Mouse (Mus musculus) hindbrain, embryonic 10.5 days (tissue): ENCODE measurements around the gene Cdca3. TPM values are rescaled to one million over a fixed set of nuclear protein-coding genes. Genes with fewer than 3 reads are reported as not detected.
"Not testable (repeated sequence)": the region's sequence is repeated elsewhere in the genome, so short reads cannot be mapped to it uniquely, and the experiment has no call there.

Experiments used
- DNase-seq: peaks from one replicate; pipeline ENCODE4 v3.0.0-alpha.2; 2017; ENCODE audit warnings: low spot score
- H3K27ac ChIP-seq: fragments of 300-500 bp; sonication (generic); 2 replicates; pipeline ENCODE4 v1.5.1; 2016; ENCODE audit warnings: mild to moderate bottlenecking, moderate library complexity
- H3K27me3 ChIP-seq: fragments of 300-500 bp; sonication (generic); 2 replicates; pipeline ENCODE4 v1.6.1; 2016; ENCODE audit warnings: mild to moderate bottlenecking; ENCODE audit not compliant: poor library complexity, insufficient read depth, severe bottlenecking
- H3K36me3 ChIP-seq: fragments of 300-500 bp; sonication (generic); 2 replicates; pipeline ENCODE4 v1.6.1; 2016; ENCODE audit warnings: mild to moderate bottlenecking, moderate library complexity
- H3K4me1 ChIP-seq: fragments of 300-500 bp; sonication (generic); replicated peaks from 2 replicates; pipeline ENCODE4 v1.6.1; 2016; ENCODE audit warnings: mild to moderate bottlenecking
- H3K4me3 ChIP-seq: fragments of 300-500 bp; sonication (generic); 2 replicates; pipeline ENCODE4 v1.5.1; 2016; ENCODE audit warnings: mild to moderate bottlenecking, moderate library complexity
- H3K9me3 ChIP-seq: fragments of 300-500 bp; sonication (generic); 2 replicates; pipeline ENCODE4 v1.6.1; 2016; ENCODE audit warnings: mild to moderate bottlenecking, moderate library complexity
- WGBS: fragments of 180-500 bp; shearing (Covaris S2); methylation state at CpG from one replicate; pipeline ENCODE4 v1.1.7; 2016; 5-methylcytosine and 5-hydroxymethylcytosine counted together
- polyA plus RNA-seq: library from polyadenylated mRNA; unstranded; fragments of >200 nt; fragmentation: Nextera tagmentation; extraction: Ambion mirVana; gene quantifications from 2 replicates; pipeline ENCODE4 v1.2.1, GENCODE M21; 2016

Gene Cdca3
- 232 and 255 TPM in 2 replicates for polyA plus RNA-seq

DNA sequence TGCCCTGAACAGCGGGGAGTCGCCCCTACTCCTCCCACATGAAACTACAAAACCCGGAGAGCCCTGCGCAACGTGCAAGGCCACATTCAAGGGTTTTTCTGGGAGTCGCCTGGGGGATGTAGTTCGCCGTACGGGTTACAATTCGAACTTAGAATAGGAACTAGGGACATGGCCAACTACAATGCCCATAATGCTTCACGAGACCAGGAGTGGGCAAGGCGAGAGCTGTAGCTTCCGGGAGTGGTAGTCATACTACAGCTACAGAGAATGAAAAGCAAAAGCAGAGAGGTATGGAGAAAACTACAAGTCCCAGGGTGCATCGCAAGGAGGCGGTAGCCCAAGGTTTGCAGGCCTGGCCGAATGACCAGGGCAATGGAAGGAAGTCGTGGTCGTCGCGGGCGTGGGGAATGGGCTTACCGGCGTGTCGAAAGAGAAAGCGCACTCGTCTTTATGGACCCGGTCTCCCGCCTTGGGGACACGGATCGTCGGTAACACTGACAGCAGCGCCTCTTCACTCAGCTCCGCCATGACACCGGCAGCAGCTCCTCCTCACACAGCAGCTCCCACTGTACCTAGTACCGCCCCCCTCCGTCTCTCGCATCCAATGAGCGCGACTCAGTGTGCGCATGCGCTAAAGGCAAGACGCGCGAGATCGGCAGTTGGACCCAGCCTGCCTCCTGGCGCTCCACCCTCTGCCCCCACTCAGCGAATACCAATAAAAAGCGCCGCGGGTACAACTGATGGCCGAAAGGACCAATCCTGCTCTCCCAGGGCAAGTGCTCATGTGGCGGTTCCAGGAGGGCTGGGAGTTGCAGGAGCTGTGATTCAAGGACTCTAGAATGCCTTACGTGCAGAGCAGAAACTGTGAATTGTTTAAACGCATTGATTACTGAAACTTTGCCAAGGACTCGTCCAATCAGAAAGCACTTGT lies at the start of gene Cdca3, which contains the start of gene Usp5:
Gene Cdca3 (plus strand): TSS at position 680 of the 931 bp plus-strand sequence.
Gene Usp5 (minus strand): TSS at position 617 of the 931 bp plus-strand sequence.
- Histone ChIP-seq H3K4me1 (peaks cover 39% of the 10 kb centered on the region), H3K36me3 (peaks cover 63% of the 10 kb centered on the region), H3K9me3 (no peaks in the 10 kb centered on the region), H3K27ac (peak within 1 kb of the TSS; percentile 92), H3K27me3 (no peaks in the 10 kb centered on the region), H3K4me3 (peak within 1 kb of the TSS; percentile 71)
- WGBS: under 1% methylated on average over 55 of the region's 55 CpGs
- DNase-seq: peak; percentile 100

DNA sequence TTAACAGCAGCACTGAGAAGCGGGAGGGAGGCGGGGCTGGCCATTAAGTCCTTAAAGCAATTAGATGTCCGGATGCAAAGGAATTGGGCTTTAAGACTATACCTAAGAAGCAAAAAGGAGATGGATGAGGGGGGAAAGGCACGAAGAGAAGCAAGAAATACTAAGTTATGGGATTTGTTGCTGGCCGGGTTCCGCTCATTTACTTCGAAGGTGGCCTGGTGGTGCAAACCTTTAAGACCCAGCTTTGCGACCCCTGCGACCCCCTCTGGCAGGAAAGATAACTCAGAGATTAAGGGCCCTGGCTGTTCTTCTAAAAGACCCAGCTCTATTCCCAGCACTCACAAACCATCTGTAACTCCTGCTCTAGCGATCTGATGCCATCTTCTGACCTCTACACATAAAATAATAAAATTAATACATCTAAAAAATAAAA lies 49.3 kb upstream of the Cdca3 start:
- no peaks in the 10 kb centered on the region for H3K36me3 ChIP-seq

DNA sequence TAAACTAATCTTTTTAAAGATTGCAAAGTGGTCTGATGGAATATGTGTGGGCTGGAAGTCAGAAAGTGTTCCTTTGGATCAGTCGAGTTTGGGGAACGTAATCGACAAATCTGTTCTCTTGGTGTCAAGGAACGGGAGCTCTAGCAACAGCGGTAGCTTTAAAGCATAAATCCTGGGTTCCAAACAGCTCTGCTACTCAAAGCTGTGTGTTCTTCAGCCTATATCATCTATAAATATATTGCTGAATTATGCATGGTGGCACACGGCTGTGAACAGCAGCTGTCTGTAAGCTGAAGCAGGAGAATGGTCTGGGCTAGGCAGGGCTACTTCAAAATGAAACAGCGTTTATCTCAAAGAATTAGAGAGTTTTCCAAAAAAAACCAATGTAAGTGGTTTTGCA lies 48.4 kb upstream of the Cdca3 start:
- Histone ChIP-seq H3K9me3 (no peaks in the 10 kb centered on the region), H3K27ac (no peak overlapping the region), H3K27me3 (peaks cover 34% of the 10 kb centered on the region), H3K36me3 (no peaks in the 10 kb centered on the region), H3K4me3 (no peak overlapping the region), H3K4me1 (peaks cover 29% of the 10 kb centered on the region)
- DNase-seq: no peak
- WGBS: 88% methylated on average over 7 of the region's 7 CpGs

More for the DNA sequence above, 49.3 kb upstream of the Cdca3 start:
- Histone ChIP-seq H3K27me3 (peaks cover 34% of the 10 kb centered on the region), H3K9me3 (no peaks in the 10 kb centered on the region), H3K27ac (peak overlapping the region; percentile 60), H3K4me1 (peaks cover 29% of the 10 kb centered on the region), H3K4me3 (peak overlapping the region; percentile 53)
- no peak for DNase-seq
- 3% methylated on average over 10 of the region's 10 CpGs for WGBS

DNA sequence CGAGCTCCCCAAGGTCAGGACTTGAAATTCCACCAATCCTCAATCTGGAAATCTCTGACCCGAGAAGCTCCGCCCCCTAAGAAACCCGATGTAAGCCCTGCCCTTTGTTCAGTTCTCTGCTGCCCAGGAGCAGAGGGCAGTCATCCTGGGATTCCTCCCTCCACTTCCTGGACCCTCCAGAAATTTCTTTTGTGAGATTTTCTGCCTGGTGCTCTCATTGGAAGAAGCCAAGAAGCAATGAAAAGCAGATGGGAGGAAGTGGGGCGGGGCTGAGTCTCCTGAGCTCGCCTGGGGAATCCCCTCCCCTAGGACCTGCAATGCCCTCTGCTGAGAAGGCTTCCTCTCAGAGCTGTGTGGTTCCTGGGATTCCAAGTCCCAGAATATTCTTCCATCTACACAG lies 46.9 kb upstream of the Cdca3 start:
- Histone ChIP-seq H3K4me1 (peaks cover 29% of the 10 kb centered on the region), H3K4me3 (peak overlapping the region; percentile 31), H3K27ac (peak overlapping the region; percentile 73), H3K36me3 (no peaks in the 10 kb centered on the region), H3K9me3 (no peaks in the 10 kb centered on the region), H3K27me3 (peaks cover 28% of the 10 kb centered on the region)
- 20% methylated on average over 6 of the region's 6 CpGs for WGBS
- peak; percentile 45 for DNase-seq

DNA sequence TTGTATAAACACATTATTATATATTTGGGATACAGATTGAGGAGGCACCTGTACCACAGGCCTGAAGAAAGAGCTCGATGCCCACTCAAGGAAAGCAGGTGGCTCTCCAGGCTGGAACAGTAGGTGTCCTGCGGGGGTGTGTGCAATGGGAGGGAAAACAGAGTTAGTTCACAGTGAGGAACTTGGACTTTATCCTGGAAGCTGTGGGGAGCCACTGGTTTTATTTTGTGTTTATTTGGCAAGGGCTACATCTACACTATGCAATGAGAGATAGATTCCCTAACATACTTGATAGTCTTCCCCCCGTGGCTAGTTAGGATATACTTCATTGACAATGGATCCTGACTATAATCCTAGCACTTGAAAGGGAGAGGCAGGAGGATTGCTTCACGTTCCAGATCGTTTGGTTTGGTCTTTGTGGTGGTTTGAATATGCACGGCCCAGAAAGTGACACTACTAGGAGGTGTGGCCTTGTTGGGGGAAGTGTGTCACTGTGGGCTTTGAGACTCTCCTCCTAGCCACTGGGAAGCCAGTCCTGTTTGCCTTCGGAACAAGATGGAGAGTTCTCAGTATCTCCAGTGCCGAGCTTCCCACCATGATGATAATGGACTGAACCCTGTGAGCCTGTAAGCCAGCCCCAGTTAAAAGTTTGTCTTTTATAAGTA lies 42.5 kb upstream of the Cdca3 start:
- no peaks in the 10 kb centered on the region for H3K9me3 ChIP-seq
- no peak for DNase-seq

DNA sequence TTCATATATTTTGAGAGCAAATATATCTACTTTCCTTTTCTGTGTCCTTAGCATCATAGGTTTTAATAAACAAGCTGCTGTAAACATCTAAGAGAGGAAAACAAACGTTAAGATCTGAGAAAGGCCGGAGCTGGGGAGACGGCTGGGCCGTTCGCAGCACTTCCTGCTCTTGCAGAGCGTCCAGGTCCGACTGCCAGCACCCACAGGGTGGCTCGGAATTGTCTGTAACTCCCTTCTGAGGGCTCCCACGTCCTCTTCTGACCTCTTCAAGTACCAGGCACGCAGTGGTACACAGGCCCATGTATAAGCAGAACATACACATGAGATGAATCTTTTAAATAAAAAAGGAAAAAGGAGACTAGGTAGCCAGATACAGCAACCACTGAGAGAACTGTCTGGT lies 41.6 kb upstream of the Cdca3 start:
- no peaks in the 10 kb centered on the region for H3K27me3 ChIP-seq
- 77% methylated on average over 10 of the region's 10 CpGs for WGBS
- no peak for DNase-seq
- no peak overlapping the region for H3K4me3 ChIP-seq
- no peaks in the 10 kb centered on the region for H3K36me3 ChIP-seq
- H3K9me3 ChIP-seq: no peaks in the 10 kb centered on the region
- no peak overlapping the region for H3K27ac ChIP-seq
- peaks cover 5% of the 10 kb centered on the region; the same call in 1 of the 2 replicates for H3K4me1 ChIP-seq

More for the DNA sequence above, 42.5 kb upstream of the Cdca3 start:
- Histone ChIP-seq H3K4me3 (no peak overlapping the region), H3K36me3 (no peaks in the 10 kb centered on the region), H3K27ac (no peak overlapping the region), H3K4me1 (peaks cover 10% of the 10 kb centered on the region), H3K27me3 (no peaks in the 10 kb centered on the region)
- WGBS: 60% methylated on average over 8 of the region's 8 CpGs

DNA sequence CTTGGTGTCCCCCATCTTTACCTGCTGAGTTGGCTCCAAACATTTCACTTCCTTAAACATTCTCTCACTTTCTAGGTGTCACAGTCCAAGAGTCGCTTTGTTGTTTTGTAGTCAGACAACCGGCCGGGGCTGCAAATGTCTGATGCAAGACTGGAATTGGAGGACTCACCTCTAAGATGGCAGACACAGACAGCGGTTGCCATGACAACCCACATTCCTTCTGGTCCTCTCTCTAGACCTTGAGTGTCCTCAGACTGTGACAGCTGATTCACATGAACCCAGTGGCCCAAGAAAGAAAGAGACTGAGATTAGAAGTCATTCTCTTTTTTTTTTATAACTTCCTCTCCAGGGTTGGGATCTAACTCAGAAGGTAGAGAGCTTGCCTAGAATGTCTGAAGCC lies 39.8 kb upstream of the Cdca3 start:
- no peaks in the 10 kb centered on the region for H3K27me3 ChIP-seq
- H3K27ac ChIP-seq: no peak overlapping the region
- no peak for DNase-seq
- 84% methylated on average over 4 of the region's 4 CpGs for WGBS
- no peak overlapping the region for H3K4me3 ChIP-seq
- H3K36me3 ChIP-seq: no peaks in the 10 kb centered on the region
- 0 out of 2 replicates have a peak, but pooled peaks cover 2% of the 10 kb centered on the region for H3K4me1 ChIP-seq
- no peaks in the 10 kb centered on the region for H3K9me3 ChIP-seq

DNA sequence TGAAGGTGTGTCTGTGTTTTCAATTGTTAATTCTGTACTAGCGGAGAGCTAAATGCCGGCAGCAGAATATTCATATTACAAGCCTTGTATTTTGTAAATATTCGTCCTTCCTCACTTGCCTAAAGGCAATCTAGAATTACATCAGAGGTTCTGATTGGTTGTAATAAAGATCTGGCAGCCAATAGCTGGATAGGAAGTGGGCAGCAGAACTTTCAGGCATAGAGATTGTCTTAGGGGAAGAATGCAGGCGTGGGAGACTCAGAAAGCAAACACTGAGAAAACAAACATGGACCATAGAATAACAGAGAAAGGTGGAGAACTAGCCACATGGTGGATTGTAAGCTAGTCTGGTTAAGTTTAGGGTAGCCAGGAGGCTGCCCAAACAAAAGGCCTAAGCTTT lies 39.2 kb upstream of the Cdca3 start:
- no peak for DNase-seq
- Histone ChIP-seq H3K27me3 (no peaks in the 10 kb centered on the region), H3K4me1 (0 out of 2 replicates have a peak, but pooled peaks cover 2% of the 10 kb centered on the region), H3K36me3 (no peaks in the 10 kb centered on the region), H3K9me3 (no peaks in the 10 kb centered on the region), H3K4me3 (no peak overlapping the region), H3K27ac (no peak overlapping the region)
- 69% methylated on average over 4 of the region's 4 CpGs for WGBS

DNA sequence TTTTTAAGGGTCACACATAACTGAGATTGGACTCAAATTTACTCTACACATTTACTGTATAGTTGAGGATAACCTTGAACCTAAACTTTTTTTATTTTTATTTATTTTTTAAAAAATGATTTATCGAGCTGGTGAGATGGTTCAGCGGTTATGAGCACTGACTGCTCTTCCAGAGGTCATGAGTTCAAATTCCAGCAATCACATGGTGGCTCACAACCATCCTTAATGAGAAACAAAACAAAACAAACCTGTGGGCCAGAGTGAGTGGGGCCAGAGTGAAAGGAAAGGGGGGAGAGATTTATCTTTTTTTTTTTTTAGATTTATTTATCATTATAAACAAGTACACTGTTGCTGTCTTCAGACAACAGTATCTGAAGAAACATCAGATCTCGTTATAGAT lies 37.4 kb upstream of the Cdca3 start:
- no peaks in the 10 kb centered on the region for H3K36me3 ChIP-seq
- 0 out of 2 replicates have a peak, but pooled peaks cover 2% of the 10 kb centered on the region for H3K4me1 ChIP-seq
- DNase-seq: no peak
- WGBS: 84% methylated on average over 3 of the region's 3 CpGs
- no peak overlapping the region for H3K27ac ChIP-seq
- no peak overlapping the region for H3K4me3 ChIP-seq
- no peaks in the 10 kb centered on the region for H3K27me3 ChIP-seq
- no peaks in the 10 kb centered on the region for H3K9me3 ChIP-seq

DNA sequence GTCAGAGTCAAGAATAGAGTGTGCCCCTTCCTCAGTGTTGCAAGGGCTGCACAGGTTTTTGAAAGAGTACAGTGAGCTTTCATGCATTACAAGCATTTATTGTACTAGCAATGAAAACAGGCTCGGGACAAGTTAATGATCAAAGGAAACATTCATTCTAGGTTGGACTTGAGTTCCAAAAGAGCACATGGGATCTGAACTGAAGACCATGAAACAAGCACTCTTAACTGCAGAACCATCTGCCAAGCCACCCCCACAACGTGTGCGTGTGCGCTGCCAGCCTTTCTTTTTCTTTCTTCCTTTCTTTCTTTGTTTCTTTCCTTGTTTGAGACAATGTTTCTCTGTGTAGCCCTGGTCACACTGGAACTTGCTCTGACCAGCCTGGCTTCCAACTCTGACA lies 33.6 kb upstream of the Cdca3 start:
- H3K27ac ChIP-seq: no peak overlapping the region
- no peak for DNase-seq
- H3K9me3 ChIP-seq: no peaks in the 10 kb centered on the region
- H3K36me3 ChIP-seq: no peaks in the 10 kb centered on the region
- WGBS: 79% methylated on average over 4 of the region's 4 CpGs
- no peaks in the 10 kb centered on the region for H3K4me1 ChIP-seq
- H3K4me3 ChIP-seq: no peak overlapping the region
- H3K27me3 ChIP-seq: no peaks in the 10 kb centered on the region

DNA sequence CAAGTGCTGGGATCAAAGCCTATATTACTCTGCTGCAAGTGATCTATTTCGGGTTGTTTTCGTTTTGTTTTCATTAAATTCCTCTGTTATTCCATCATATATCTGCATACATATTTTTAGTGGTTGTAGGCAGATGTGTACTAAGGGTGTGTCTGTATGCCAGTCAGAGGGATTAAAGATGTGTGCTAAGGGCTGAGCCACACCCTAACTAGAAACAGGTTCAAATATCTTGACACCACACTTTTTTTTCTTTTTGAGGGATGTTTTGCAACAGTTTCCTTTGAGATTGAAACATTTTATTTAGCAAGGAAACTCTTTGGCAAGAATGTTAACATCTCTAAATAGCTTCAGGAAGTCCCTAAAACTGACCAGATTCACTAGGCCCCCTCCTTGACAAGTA lies 33.1 kb upstream of the Cdca3 start:
- no peaks in the 10 kb centered on the region for H3K4me1 ChIP-seq
- H3K27ac ChIP-seq: no peak overlapping the region
- H3K4me3 ChIP-seq: no peak overlapping the region
- no peaks in the 10 kb centered on the region for H3K9me3 ChIP-seq
- WGBS: 83% methylated on average over 2 of the region's 2 CpGs
- H3K36me3 ChIP-seq: no peaks in the 10 kb centered on the region
- no peaks in the 10 kb centered on the region for H3K27me3 ChIP-seq
- no peak for DNase-seq

DNA sequence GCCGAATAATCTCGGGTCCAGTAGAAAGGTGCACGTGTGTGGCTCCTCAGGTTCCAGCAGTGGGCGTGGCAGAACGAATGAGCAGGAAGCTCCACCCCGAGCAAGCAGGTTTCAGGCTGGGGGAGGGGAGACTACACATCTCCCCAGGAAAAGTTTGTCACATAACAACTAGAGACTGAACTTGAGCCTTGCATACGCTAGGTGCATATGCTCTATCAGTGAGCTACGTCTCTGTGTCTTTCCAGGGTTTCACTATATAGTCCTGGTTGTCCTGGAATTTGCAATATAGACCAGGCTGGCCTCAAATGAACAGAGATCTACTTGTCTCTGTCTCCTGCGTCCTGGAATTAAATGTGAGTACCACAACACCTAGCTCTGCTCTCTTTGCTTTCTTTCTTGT lies 26.9 kb upstream of the Cdca3 start:
- Histone ChIP-seq H3K4me3 (0 out of 2 replicates have a peak overlapping the region, but pooled peaks have one; percentile 10), H3K4me1 (peaks cover 19% of the 10 kb centered on the region)
- not testable (repeated sequence) for H3K9me3 ChIP-seq, H3K27ac ChIP-seq, H3K36me3 ChIP-seq, H3K27me3 ChIP-seq
- DNase-seq: peak; percentile 21
- WGBS: 10% methylated on average over 6 of the region's 9 CpGs

DNA sequence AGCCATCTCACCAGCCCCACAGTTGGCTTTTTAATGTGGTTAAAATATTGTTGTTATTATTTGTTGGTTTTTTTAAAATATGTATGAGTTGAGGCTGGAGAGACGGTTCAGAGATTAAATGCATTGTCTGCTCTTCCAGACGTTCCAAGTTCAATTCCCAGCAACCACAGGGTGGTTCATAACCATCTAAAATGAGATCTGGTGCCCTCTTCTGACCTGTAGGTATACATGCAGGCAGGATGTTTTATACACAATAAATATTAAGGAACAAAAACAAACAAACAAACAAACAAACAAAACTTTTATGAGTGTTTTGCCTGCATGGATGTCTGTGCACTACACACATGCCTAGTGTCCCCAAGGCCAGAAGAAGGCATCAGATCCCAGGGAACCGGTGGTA lies 26.3 kb upstream of the Cdca3 start:
- no peak overlapping the region for H3K4me3 ChIP-seq
- no peak for DNase-seq
- H3K9me3 ChIP-seq: no peaks in the 10 kb centered on the region
- H3K27me3 ChIP-seq: no peaks in the 10 kb centered on the region
- no peaks in the 10 kb centered on the region for H3K36me3 ChIP-seq
- H3K27ac ChIP-seq: no peak overlapping the region
- peaks cover 23% of the 10 kb centered on the region for H3K4me1 ChIP-seq
- WGBS: 74% methylated on average over 3 of the region's 3 CpGs
